12 mouse cellular contexts compared by ENCODE assay signal in genomic region chr11:69878952-69879351, GRCm38 (mm10). TPM values are rescaled to one million over a fixed set of nuclear protein-coding genes. Genes with fewer than 3 reads are reported as not detected.
A peak's percentile ranks its signal among the peaks of the same experiment; 100 is the strongest.
DNase-seq lines count a peak whose midpoint lies in the region; ATAC-seq lines count a peak whose summit lies in the region.
"Had no signal": no experiment of that assay in that cellular context is flagged by ENCODE, and none has a peak within 500 bp of the region (broad histone marks: within the 10 kb centered on the region; RNA-seq: fewer than 3 reads in every experiment).

No protein-coding gene starts in this region.

- H3K4me2 ChIP-seq in heart, embryonic 12.5 days = peak overlapping the region; percentile 85
- peak overlapping the region; percentile 88 for H3K4me2 ChIP-seq in limb, embryonic 13.5 days (replicated peaks)
- peak overlapping the region; percentile 90 for H3K4me2 ChIP-seq in stomach, embryonic 15.5 days

- ATAC-seq in heart, embryonic 12.5 days (ENCODE audit: insufficient number of reproducible peaks, low FRiP score) = no peak
- ATAC-seq in megakaryocyte, adult 5-6 weeks (ENCODE audit: poor library complexity, severe bottlenecking) = no peak
- ATAC-seq in limb, embryonic 13.5 days (ENCODE audit: low FRiP score, low read depth) = no peak
- no peak for ATAC-seq in stomach, embryonic 15.5 days (ENCODE audit: insufficient read depth, low FRiP score, low read depth)
- ATAC-seq: activated CD4-positive, CD25-positive, alpha-beta regulatory T cell, adult 4 months; CD4-positive, CD25-positive, alpha-beta regulatory T cell, adult 4 months; inflammation-experienced regulatory T-cells, adult 6 months had no signal

- intact Hi-C loops in heart, postnatal 10 days (cut with DNase I) = loop anchor here (5.0 kb wide), 1 partner anchor 152 kb away; no protein-coding TSS in a partner anchor

- no peaks in the 10 kb centered on the region for H3K36me3 ChIP-seq in heart, embryonic 12.5 days
- H3K36me3 ChIP-seq in megakaryocyte, embryonic 14.5 days (replicated peaks; ENCODE audit: low read length) = peaks cover 15% of the 10 kb centered on the region
- no peaks in the 10 kb centered on the region for H3K36me3 ChIP-seq in limb, embryonic 13.5 days
- H3K36me3 ChIP-seq in stomach, embryonic 15.5 days = no peaks in the 10 kb centered on the region

- H3K9ac ChIP-seq in heart, embryonic 12.5 days = peak overlapping the region; percentile 75
- peak overlapping the region; percentile 77 for H3K9ac ChIP-seq in limb, embryonic 13.5 days
- H3K9ac ChIP-seq in stomach, embryonic 15.5 days = no peak overlapping the region

- no peaks in the 10 kb centered on the region for H3K9me3 ChIP-seq in heart, embryonic 12.5 days (replicated peaks)
- H3K9me3 ChIP-seq in megakaryocyte, embryonic 14.5 days = no peaks in the 10 kb centered on the region
- H3K9me3 ChIP-seq in limb, embryonic 13.5 days = no peaks in the 10 kb centered on the region
- no peaks in the 10 kb centered on the region for H3K9me3 ChIP-seq in stomach, embryonic 15.5 days

- H3K27me3 ChIP-seq in heart, embryonic 12.5 days (replicated peaks) = no peaks in the 10 kb centered on the region
- peaks cover 6% of the 10 kb centered on the region for H3K27me3 ChIP-seq in megakaryocyte, embryonic 14.5 days (replicated peaks)
- H3K27me3 ChIP-seq in limb, embryonic 13.5 days = no peaks in the 10 kb centered on the region
- H3K27me3 ChIP-seq in stomach, embryonic 15.5 days (replicated peaks) = no peaks in the 10 kb centered on the region

- H3K27ac ChIP-seq in heart, embryonic 12.5 days (ENCODE audit: poor library complexity, severe bottlenecking) = no peak overlapping the region
- H3K27ac ChIP-seq in limb, embryonic 13.5 days = no peak overlapping the region
- 0 out of 2 replicates have a peak overlapping the region, but pooled peaks have one; percentile 9 for H3K27ac ChIP-seq in stomach, embryonic 15.5 days

- peak overlapping the region; percentile 58 for H3K4me3 ChIP-seq in heart, embryonic 12.5 days
- H3K4me3 ChIP-seq in megakaryocyte, embryonic 14.5 days (replicated peaks) = peak overlapping the region; percentile 95
- H3K4me3 ChIP-seq in limb, embryonic 13.5 days = 0 out of 2 replicates have a peak overlapping the region, but pooled peaks have one; percentile 56
- peak overlapping the region; percentile 52; the same call in 1 of the 2 replicates for H3K4me3 ChIP-seq in stomach, embryonic 15.5 days (replicated peaks)

- H3K4me1 ChIP-seq in heart, embryonic 12.5 days (replicated peaks) = peaks cover 50% of the 10 kb centered on the region
- H3K4me1 ChIP-seq in megakaryocyte, embryonic 14.5 days = peaks cover 78% of the 10 kb centered on the region
- peaks cover 46% of the 10 kb centered on the region for H3K4me1 ChIP-seq in limb, embryonic 13.5 days
- peaks cover 47% of the 10 kb centered on the region for H3K4me1 ChIP-seq in stomach, embryonic 15.5 days

- 72% methylated on average over 6 of the region's 6 CpGs for WGBS in heart, embryonic 12.5 days
- 89% methylated on average over 6 of the region's 6 CpGs for WGBS in limb, embryonic 13.5 days
- 81% methylated on average over 6 of the region's 6 CpGs for WGBS in stomach, embryonic 15.5 days

- no peak for DNase-seq in heart, postnatal 10 days
- DNase-seq in retina, postnatal 1 day = no peak
- no peak for DNase-seq in testis, postnatal 14 days (ENCODE audit: low spot score)

RNA-seq across cellular contexts. Expression of gene Tmem95, which starts 1.1 kb away (rescaled TPM):
- polyA plus RNA-seq in heart, embryonic 12.5 days (2016; fragmentation: Nextera tagmentation; extraction: Ambion mirVana) = not detected in 2 replicates
- total RNA-seq in heart, postnatal 10 days (2021) = not detected
- not detected in 2 replicates for polyA plus RNA-seq in megakaryocyte, embryonic 14.5 days (2012; ENCODE audit: insufficient read depth, low replicate concordance)
- not detected in 2 replicates for total RNA-seq in megakaryocyte, adult 5-6 weeks (2015)
- not detected in 2 replicates for total RNA-seq in megakaryocyte, adult 5-6 weeks (2017)
- polyA plus RNA-seq in limb, embryonic 13.5 days (2015; fragmentation: Nextera tagmentation; extraction: Ambion mirVana) = 0.51 TPM in 1 of 2 replicates, not detected in the other
- not detected in 2 replicates for polyA plus RNA-seq in stomach, embryonic 15.5 days (2015; fragmentation: Nextera tagmentation; extraction: Ambion mirVana)
- total RNA-seq: left cerebral cortex, postnatal 14 days had no signal
- polyA plus RNA-seq: activated CD4-positive, CD25-positive, alpha-beta regulatory T cell, adult 4 months; CD4-positive, CD25-positive, alpha-beta regulatory T cell, adult 4 months; inflammation-experienced regulatory T-cells, adult 6 months had no signal

RNA-seq across cellular contexts. Expression of gene Kctd11, which starts 2.3 kb away (rescaled TPM):
- 4.1 and 4.5 TPM in 2 replicates for polyA plus RNA-seq in heart, embryonic 12.5 days (2016; fragmentation: Nextera tagmentation; extraction: Ambion mirVana)
- 1 to 10 TPM; 3.0 to 3.5 TPM for total RNA-seq in heart, postnatal 10 days (2021)
- 0.98 TPM in 1 of 2 replicates, not detected in the other for polyA plus RNA-seq in megakaryocyte, embryonic 14.5 days (2012; ENCODE audit: insufficient read depth, low replicate concordance)
- 2.9 and 3.3 TPM in 2 replicates for total RNA-seq in megakaryocyte, adult 5-6 weeks (2015)
- total RNA-seq in megakaryocyte, adult 5-6 weeks (2017) = 3.0 and 3.3 TPM in 2 replicates
- 4.3 and 4.4 TPM in 2 replicates for polyA plus RNA-seq in limb, embryonic 13.5 days (2015; fragmentation: Nextera tagmentation; extraction: Ambion mirVana)
- 7.8 and 9.2 TPM in 2 replicates for polyA plus RNA-seq in stomach, embryonic 15.5 days (2015; fragmentation: Nextera tagmentation; extraction: Ambion mirVana)

RNA-seq across cellular contexts. Expression of gene Acap1, which starts 16.4 kb away (rescaled TPM):
- polyA plus RNA-seq in heart, embryonic 12.5 days (2016; fragmentation: Nextera tagmentation; extraction: Ambion mirVana) = 10.3 and 11.2 TPM in 2 replicates
- 1 to 10 TPM; 2.7 to 3.0 TPM for total RNA-seq in heart, postnatal 10 days (2021)
- polyA plus RNA-seq in megakaryocyte, embryonic 14.5 days (2012; ENCODE audit: insufficient read depth, low replicate concordance) = 47.6 and 58.4 TPM in 2 replicates
- 19.3 and 19.7 TPM in 2 replicates for total RNA-seq in megakaryocyte, adult 5-6 weeks (2015)
- total RNA-seq in megakaryocyte, adult 5-6 weeks (2017) = 44.4 and 53.5 TPM in 2 replicates
- polyA plus RNA-seq in limb, embryonic 13.5 days (2015; fragmentation: Nextera tagmentation; extraction: Ambion mirVana) = 1.1 and 1.5 TPM in 2 replicates
- 5.0 and 6.1 TPM in 2 replicates for polyA plus RNA-seq in stomach, embryonic 15.5 days (2015; fragmentation: Nextera tagmentation; extraction: Ambion mirVana)
- total RNA-seq: left cerebral cortex, postnatal 14 days had no signal

RNA-seq across cellular contexts. Expression of gene Tnk1, which starts 20.4 kb away (rescaled TPM):
- 0.28 and 0.32 TPM in 2 replicates for polyA plus RNA-seq in heart, embryonic 12.5 days (2016; fragmentation: Nextera tagmentation; extraction: Ambion mirVana)
- total RNA-seq in heart, postnatal 10 days (2021) = not detected
- polyA plus RNA-seq in megakaryocyte, embryonic 14.5 days (2012; ENCODE audit: insufficient read depth, low replicate concordance) = not detected in 2 replicates
- total RNA-seq in megakaryocyte, adult 5-6 weeks (2015) = not detected in 2 replicates
- 0.04 TPM in 1 of 2 replicates, not detected in the other for total RNA-seq in megakaryocyte, adult 5-6 weeks (2017)
- polyA plus RNA-seq in limb, embryonic 13.5 days (2015; fragmentation: Nextera tagmentation; extraction: Ambion mirVana) = 1.9 and 2.0 TPM in 2 replicates
- polyA plus RNA-seq in stomach, embryonic 15.5 days (2015; fragmentation: Nextera tagmentation; extraction: Ambion mirVana) = 12.9 and 15.4 TPM in 2 replicates
- total RNA-seq: left cerebral cortex, postnatal 14 days had no signal
- polyA plus RNA-seq: activated CD4-positive, CD25-positive, alpha-beta regulatory T cell, adult 4 months; CD4-positive, CD25-positive, alpha-beta regulatory T cell, adult 4 months had no signal

RNA-seq across cellular contexts. Expression of gene 2810408A11Rik, which starts 21.8 kb away (rescaled TPM):
- polyA plus RNA-seq in heart, embryonic 12.5 days (2016; fragmentation: Nextera tagmentation; extraction: Ambion mirVana) = 4.7 and 5.2 TPM in 2 replicates
- 1 to 10 TPM; 2.1 to 2.7 TPM for total RNA-seq in heart, postnatal 10 days (2021)
- polyA plus RNA-seq in megakaryocyte, embryonic 14.5 days (2012; ENCODE audit: insufficient read depth, low replicate concordance) = 0.25 TPM in 1 of 2 replicates, not detected in the other
- 1.6 and 2.6 TPM in 2 replicates for total RNA-seq in megakaryocyte, adult 5-6 weeks (2015)
- total RNA-seq in megakaryocyte, adult 5-6 weeks (2017) = 1.5 and 1.8 TPM in 2 replicates
- 16.1 and 19.4 TPM in 2 replicates for polyA plus RNA-seq in limb, embryonic 13.5 days (2015; fragmentation: Nextera tagmentation; extraction: Ambion mirVana)
- polyA plus RNA-seq in stomach, embryonic 15.5 days (2015; fragmentation: Nextera tagmentation; extraction: Ambion mirVana) = 7.5 and 10.4 TPM in 2 replicates
